Mouse (Mus musculus) neural tube, embryonic 11.5 days (tissue): ENCODE results near the gene Krcc1. TPM values are rescaled to one million over a fixed set of nuclear protein-coding genes. Genes with fewer than 3 reads are reported as not detected.

Source experiments
- ATAC-seq: fragments of 200-750 bp; cut with Nextera tagmentation; 2 replicates; pipeline ENCODE4 v1.8.0; 2017; ENCODE audit warnings: moderate number of reproducible peaks, mild to moderate bottlenecking, moderate TSS enrichment, moderate library complexity; ENCODE audit not compliant: insufficient read depth, low FRiP score, low TSS enrichment
- DNase-seq: peaks from one replicate; pipeline ENCODE4 v3.0.0-alpha.2; 2015; ENCODE audit warnings: low spot score
- H3K27ac ChIP-seq: fragments of 300-500 bp; sonication (generic); 2 replicates; pipeline ENCODE4 v1.5.1; 2014; ENCODE audit warnings: low read depth, mild to moderate bottlenecking, low read length
- H3K27me3 ChIP-seq: fragments of 300-500 bp; sonication (generic); 2 replicates; pipeline ENCODE4 v1.6.1; 2014; ENCODE audit warnings: mild to moderate bottlenecking, low read length, mixed read lengths; ENCODE audit not compliant: control insufficient read depth, insufficient read depth
- H3K36me3 ChIP-seq: fragments of 300-500 bp; sonication (generic); 2 replicates; pipeline ENCODE4 v1.6.1; 2014; ENCODE audit warnings: mild to moderate bottlenecking, low read length, moderate library complexity, mixed read lengths; ENCODE audit not compliant: control insufficient read depth, insufficient read depth
- H3K4me1 ChIP-seq: fragments of 300-500 bp; sonication (generic); 2 replicates; pipeline ENCODE4 v1.6.1; 2014; ENCODE audit warnings: low read length, mixed read lengths; ENCODE audit not compliant: control insufficient read depth, insufficient read depth
- H3K4me2 ChIP-seq: fragments of 300-500 bp; sonication (generic); 2 replicates; pipeline ENCODE4 v1.6.1; 2014; ENCODE audit warnings: low read depth, mild to moderate bottlenecking, moderate library complexity
- H3K4me3 ChIP-seq: fragments of 300-500 bp; sonication (generic); 2 replicates; pipeline ENCODE4 v1.5.1; 2014; ENCODE audit warnings: low read depth, low read length
- H3K9ac ChIP-seq: fragments of 300-500 bp; sonication (generic); 2 replicates; pipeline ENCODE4 v1.6.1; 2014; ENCODE audit warnings: mild to moderate bottlenecking, low read length
- H3K9me3 ChIP-seq: fragments of 300-500 bp; sonication (generic); 2 replicates; pipeline ENCODE4 v1.6.1; 2016; ENCODE audit warnings: low read length; ENCODE audit not compliant: control insufficient read depth
- WGBS: fragments of 180-500 bp; shearing (Covaris S2); extraction: QIAGEN DNeasy Blood & Tissue Kit; methylation state at CpG from one replicate; pipeline ENCODE4 v1.1.7; 2014; 5-methylcytosine and 5-hydroxymethylcytosine counted together
- polyA plus RNA-seq: library from polyadenylated mRNA; unstranded; fragments of >200 nt; fragmentation: Nextera tagmentation; extraction: Ambion mirVana; gene quantifications from 2 replicates; pipeline ENCODE4 v1.2.1, GENCODE M21; 2014

Krcc1 gene
- polyA plus RNA-seq, 1 experiment from 2014 or later, result 34.4 TPM

DNA sequence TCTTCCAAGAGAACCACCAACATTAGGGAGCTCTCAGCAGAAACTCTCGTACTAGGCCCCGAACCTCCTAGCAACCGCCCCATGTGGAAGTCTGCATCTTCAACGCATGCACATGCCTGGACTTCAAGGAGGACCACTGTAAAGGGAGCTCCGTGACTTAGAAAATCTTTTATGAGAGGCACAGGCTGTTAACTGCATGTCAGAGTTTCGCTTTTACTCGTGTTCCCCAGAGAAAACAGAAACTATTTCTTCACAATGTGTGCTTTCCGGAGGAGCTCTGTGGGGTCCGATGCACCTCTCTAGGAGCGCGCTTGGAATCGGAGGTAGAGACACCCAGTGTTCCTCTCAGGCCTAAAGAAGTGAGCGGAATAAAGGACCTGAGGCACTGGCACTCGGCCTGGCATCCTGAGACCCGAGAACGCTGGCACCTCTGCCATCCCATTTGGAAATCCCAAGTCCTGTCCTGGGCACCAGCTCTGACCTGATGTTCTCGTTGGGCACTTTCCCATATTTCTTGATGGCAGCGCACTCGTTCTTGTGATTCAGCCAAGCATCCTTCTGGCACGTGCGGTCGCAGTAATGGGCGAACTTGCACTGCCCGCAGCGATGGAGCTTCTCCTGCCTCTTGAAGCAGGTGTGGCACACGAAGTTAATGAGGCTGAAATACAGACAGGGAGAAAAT is 32.3 kb upstream of the Krcc1 start:
- no peaks in the 10 kb centered on the region for H3K27me3 ChIP-seq
- no peaks in the 10 kb centered on the region for H3K9me3 ChIP-seq
- no peak for DNase-seq
- no peak overlapping the region for H3K9ac ChIP-seq
- 89% methylated on average over 26 of the region's 26 CpGs for WGBS
- ATAC-seq, result no peak
- no peaks in the 10 kb centered on the region for H3K4me1 ChIP-seq
- H3K4me2 ChIP-seq, result no peak overlapping the region
- no peak overlapping the region for H3K27ac ChIP-seq
- no peak overlapping the region for H3K4me3 ChIP-seq
- H3K36me3 ChIP-seq, result no peaks in the 10 kb centered on the region

DNA sequence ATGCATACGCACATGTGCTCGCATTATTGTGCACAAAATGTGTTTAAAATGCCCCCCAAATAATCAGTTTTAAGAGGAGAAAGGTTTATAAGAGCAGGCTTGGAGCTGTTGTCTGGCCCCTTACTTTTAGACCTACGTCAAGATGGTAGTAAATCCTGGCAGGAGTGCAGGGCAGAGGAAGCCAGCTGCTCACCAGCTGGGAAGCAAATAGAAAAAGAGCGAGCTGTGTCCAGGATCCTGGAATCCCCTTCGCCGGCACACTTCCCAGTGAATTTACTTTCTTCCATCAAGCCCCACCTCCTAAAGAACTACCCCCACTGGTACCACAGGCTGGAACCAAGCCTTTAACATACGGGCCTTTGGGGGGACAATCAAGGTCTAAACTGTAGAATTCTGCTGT is 30.6 kb upstream of the Krcc1 start:
- no peaks in the 10 kb centered on the region for H3K36me3 ChIP-seq
- no peak for DNase-seq
- no peak overlapping the region for H3K4me2 ChIP-seq
- H3K27me3 ChIP-seq, result no peaks in the 10 kb centered on the region
- H3K27ac ChIP-seq, result no peak overlapping the region
- no peak overlapping the region for H3K9ac ChIP-seq
- H3K4me3 ChIP-seq, result no peak overlapping the region
- ATAC-seq, result no peak
- 73% methylated on average over 7 of the region's 7 CpGs for WGBS
- H3K4me1 ChIP-seq, result no peaks in the 10 kb centered on the region
- no peaks in the 10 kb centered on the region for H3K9me3 ChIP-seq

DNA sequence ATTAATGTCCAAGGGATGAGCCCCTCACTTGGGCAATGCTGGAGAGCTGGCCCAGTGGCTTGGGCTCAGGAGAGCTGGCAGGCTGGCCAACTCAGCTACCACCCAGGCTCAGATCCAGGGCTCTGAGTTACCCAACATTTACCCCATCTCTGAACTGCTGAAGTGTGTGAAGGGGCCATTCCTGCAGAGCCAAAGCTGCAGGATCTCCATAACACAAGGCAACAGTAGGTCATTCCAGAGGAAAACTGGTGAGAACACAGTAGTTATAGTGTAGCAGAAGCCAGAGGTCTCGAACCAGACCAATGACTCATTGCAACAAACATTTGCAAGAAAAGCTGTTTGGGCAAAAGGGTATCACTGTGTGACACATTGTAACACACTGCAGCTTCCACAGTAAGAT is 28.7 kb upstream of the Krcc1 start:
- Histone ChIP-seq H3K4me1 (no peaks in the 10 kb centered on the region), H3K27ac (no peak overlapping the region), H3K9ac (no peak overlapping the region), H3K36me3 (no peaks in the 10 kb centered on the region), H3K9me3 (no peaks in the 10 kb centered on the region), H3K27me3 (no peaks in the 10 kb centered on the region), H3K4me2 (no peak overlapping the region), H3K4me3 (no peak overlapping the region)
- WGBS, result 81% methylated on average over 1 of the region's 1 CpGs
- ATAC-seq (no peak), DNase-seq (no peak)

- ATAC-seq (no peak), DNase-seq (no peak)
- Histone ChIP-seq H3K36me3 (no peaks in the 10 kb centered on the region), H3K4me2 (no peak overlapping the region), H3K4me3 (no peak overlapping the region), H3K9ac (no peak overlapping the region), H3K9me3 (no peaks in the 10 kb centered on the region), H3K4me1 (no peaks in the 10 kb centered on the region), H3K27ac (no peak overlapping the region), H3K27me3 (no peaks in the 10 kb centered on the region)
- WGBS, result 92% methylated on average over 3 of the region's 3 CpGs
These were observed 28.2 kb upstream of the Krcc1 start for GRCm38 (mm10) chr6:71243258-71243657.

GRCm38 (mm10) chr6:71248420-71248819 is 23.1 kb upstream of the Krcc1 start:
- Histone ChIP-seq H3K36me3 (no peaks in the 10 kb centered on the region), H3K27me3 (no peaks in the 10 kb centered on the region), H3K4me2 (no peak overlapping the region), H3K4me3 (no peak overlapping the region), H3K4me1 (no peaks in the 10 kb centered on the region), H3K9me3 (no peaks in the 10 kb centered on the region), H3K9ac (no peak overlapping the region), H3K27ac (no peak overlapping the region)
- DNase-seq (no peak), ATAC-seq (no peak)
- 83% methylated on average over 1 of the region's 1 CpGs for WGBS

- Histone ChIP-seq H3K9me3 (no peaks in the 10 kb centered on the region), H3K9ac (no peak overlapping the region), H3K27me3 (no peaks in the 10 kb centered on the region), H3K27ac (no peak overlapping the region), H3K4me3 (no peak overlapping the region), H3K36me3 (no peaks in the 10 kb centered on the region), H3K4me1 (no peaks in the 10 kb centered on the region), H3K4me2 (no peak overlapping the region)
- DNase-seq, result no peak
- ATAC-seq, result no peak
- WGBS, result 79% methylated on average over 3 of the region's 3 CpGs
These were observed 21.9 kb upstream of the Krcc1 start for GRCm38 (mm10) chr6:71249615-71250014.

GRCm38 (mm10) chr6:71250951-71251350 is 20.5 kb upstream of the Krcc1 start:
- Histone ChIP-seq H3K4me2 (no peak overlapping the region), H3K27me3 (no peaks in the 10 kb centered on the region), H3K9ac (no peak overlapping the region), H3K27ac (no peak overlapping the region), H3K9me3 (no peaks in the 10 kb centered on the region), H3K4me1 (no peaks in the 10 kb centered on the region), H3K4me3 (no peak overlapping the region), H3K36me3 (no peaks in the 10 kb centered on the region)
- 84% methylated on average over 8 of the region's 8 CpGs for WGBS
- DNase-seq (no peak), ATAC-seq (no peak)

DNA sequence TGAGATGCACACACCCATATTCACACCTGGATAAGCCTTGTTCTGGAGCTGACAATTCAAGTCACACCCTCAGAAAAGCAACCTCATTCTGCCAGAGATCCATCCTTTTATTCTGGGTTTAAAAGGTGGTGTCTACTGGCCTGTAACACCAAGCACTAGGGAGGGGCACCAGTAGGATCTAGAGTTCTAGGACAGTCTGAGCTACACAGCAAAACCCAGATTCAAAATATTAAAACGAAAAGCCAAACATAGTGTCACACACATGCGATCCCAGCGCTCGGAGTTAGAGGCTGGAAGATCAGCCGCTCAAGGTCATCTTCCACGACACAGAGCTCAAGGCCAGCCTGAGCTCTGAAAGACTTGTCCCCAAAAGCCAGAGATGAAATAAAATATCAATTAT is 17.0 kb upstream of the Krcc1 start:
- Histone ChIP-seq H3K27me3 (no peaks in the 10 kb centered on the region), H3K9ac (no peak overlapping the region), H3K4me2 (no peak overlapping the region), H3K36me3 (no peaks in the 10 kb centered on the region), H3K4me3 (no peak overlapping the region), H3K27ac (no peak overlapping the region), H3K9me3 (no peaks in the 10 kb centered on the region), H3K4me1 (no peaks in the 10 kb centered on the region)
- no peak for ATAC-seq
- 94% methylated on average over 6 of the region's 6 CpGs for WGBS
- no peak for DNase-seq

DNA sequence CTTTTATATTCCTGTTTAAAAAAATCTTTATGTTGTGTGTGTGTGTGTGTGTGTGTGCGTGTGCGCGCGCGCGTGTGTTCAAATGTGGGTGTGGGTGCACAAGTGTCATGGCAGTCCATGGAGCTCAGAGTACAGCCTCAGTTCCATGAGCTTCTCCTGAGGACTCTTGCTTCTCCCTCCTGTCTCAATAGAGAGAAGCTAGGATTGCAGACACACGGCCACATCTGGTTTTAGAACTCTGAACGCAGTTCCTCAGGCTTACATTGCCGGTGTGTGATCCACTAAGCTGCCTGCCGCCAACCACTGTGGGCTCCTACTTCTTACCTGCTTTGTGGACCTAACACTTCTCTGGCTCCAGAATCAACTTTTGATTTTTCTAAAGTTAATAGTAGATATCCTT is 15.3 kb upstream of the Krcc1 start:
- Histone ChIP-seq H3K27me3 (no peaks in the 10 kb centered on the region), H3K4me1 (no peaks in the 10 kb centered on the region), H3K27ac (no peak overlapping the region), H3K9ac (no peak overlapping the region), H3K36me3 (no peaks in the 10 kb centered on the region), H3K4me2 (no peak overlapping the region), H3K4me3 (no peak overlapping the region), H3K9me3 (no peaks in the 10 kb centered on the region)
- ATAC-seq, result no peak
- WGBS, result 90% methylated on average over 10 of the region's 10 CpGs
- DNase-seq, result no peak
